Mouse (Mus musculus): ENCODE measurements at regions not wholly inside any gene's neighbourhood (a gene's known extent, or its start where the extent isn't known, plus 50 kb on each side); places are given as distances from the start of the nearest gene placed in this dataset.

GRCm38 (mm10) chr10:98837289-98838181 lies 76.7 kb upstream of the Atp2b1 start:
- no peak overlapping the region for H3K4me2 ChIP-seq (replicated peaks)
- 75% methylated on average over 16 of the region's 16 CpGs for WGBS
- no peak overlapping the region for H3K4me3 ChIP-seq (replicated peaks)
- peaks cover 3% of the 10 kb centered on the region; the same call in 1 of the 2 replicates for H3K9me3 ChIP-seq
- no peak for ATAC-seq
- H3K9ac ChIP-seq (replicated peaks), result no peak overlapping the region
- no peaks in the 10 kb centered on the region for H3K27me3 ChIP-seq
- no peak overlapping the region; the same call in 1 of the 2 replicates for H3K27ac ChIP-seq
- no peaks in the 10 kb centered on the region for H3K36me3 ChIP-seq
- H3K4me1 ChIP-seq (replicated peaks), result no peaks in the 10 kb centered on the region

GRCm38 (mm10) chr10:98838926-98839679 lies 75.1 kb upstream of the Atp2b1 start:
- no peak overlapping the region for H3K27ac ChIP-seq
- no peak overlapping the region for H3K4me2 ChIP-seq (replicated peaks)
- H3K36me3 ChIP-seq, result no peaks in the 10 kb centered on the region
- H3K9ac ChIP-seq (replicated peaks), result no peak overlapping the region
- no peak overlapping the region for H3K4me3 ChIP-seq (replicated peaks)
- peaks cover 13% of the 10 kb centered on the region; the same call in 1 of the 2 replicates for H3K9me3 ChIP-seq
- H3K27me3 ChIP-seq, result no peaks in the 10 kb centered on the region
- ATAC-seq, result no peak
- no peaks in the 10 kb centered on the region for H3K4me1 ChIP-seq (replicated peaks)
- 93% methylated on average over 8 of the region's 8 CpGs for WGBS

- no peaks in the 10 kb centered on the region for H3K4me1 ChIP-seq (replicated peaks)
- no peaks in the 10 kb centered on the region for H3K36me3 ChIP-seq
- H3K9ac ChIP-seq (replicated peaks), result no peak overlapping the region
- no peak overlapping the region for H3K4me3 ChIP-seq (replicated peaks)
- no peak for ATAC-seq
- 96% methylated on average over 11 of the region's 11 CpGs for WGBS
- peaks cover 16% of the 10 kb centered on the region; the same call in 1 of the 2 replicates for H3K9me3 ChIP-seq
- no peak overlapping the region for H3K27ac ChIP-seq
- no peaks in the 10 kb centered on the region for H3K27me3 ChIP-seq
- H3K4me2 ChIP-seq (replicated peaks), result no peak overlapping the region
These were observed 74.2 kb upstream of the Atp2b1 start for GRCm38 (mm10) chr10:98839963-98840362.

GRCm38 (mm10) chr10:98840411-98840810 lies 73.8 kb upstream of the Atp2b1 start:
- H3K36me3 ChIP-seq, result no peaks in the 10 kb centered on the region
- H3K27ac ChIP-seq, result no peak overlapping the region
- H3K9ac ChIP-seq (replicated peaks), result no peak overlapping the region
- H3K4me2 ChIP-seq (replicated peaks), result no peak overlapping the region
- 92% methylated on average over 8 of the region's 8 CpGs for WGBS
- H3K27me3 ChIP-seq, result no peaks in the 10 kb centered on the region
- H3K4me1 ChIP-seq (replicated peaks), result no peaks in the 10 kb centered on the region
- no peak overlapping the region for H3K4me3 ChIP-seq (replicated peaks)
- no peak for ATAC-seq
- peaks cover 16% of the 10 kb centered on the region; the same call in 1 of the 2 replicates for H3K9me3 ChIP-seq

GRCm38 (mm10) chr10:98840957-98841831 lies 73.0 kb upstream of the Atp2b1 start:
- Histone ChIP-seq H3K27me3 (no peaks in the 10 kb centered on the region), H3K27ac (no peak overlapping the region), H3K4me3 (replicated peaks) (no peak overlapping the region), H3K4me2 (replicated peaks) (no peak overlapping the region), H3K9ac (replicated peaks) (no peak overlapping the region), H3K36me3 (no peaks in the 10 kb centered on the region), H3K9me3 (peaks cover 16% of the 10 kb centered on the region; the same call in 1 of the 2 replicates), H3K4me1 (replicated peaks) (no peaks in the 10 kb centered on the region)
- WGBS, result 87% methylated on average over 13 of the region's 13 CpGs
- ATAC-seq, result no peak

- ATAC-seq, result no peak
- H3K4me1 ChIP-seq (replicated peaks), result no peaks in the 10 kb centered on the region
- no peak overlapping the region for H3K9ac ChIP-seq (replicated peaks)
- WGBS, result 86% methylated on average over 3 of the region's 3 CpGs
- no peak overlapping the region for H3K4me3 ChIP-seq (replicated peaks)
- no peaks in the 10 kb centered on the region for H3K36me3 ChIP-seq
- H3K9me3 ChIP-seq, result peaks cover 16% of the 10 kb centered on the region; the same call in 1 of the 2 replicates
- no peak overlapping the region for H3K27ac ChIP-seq
- no peaks in the 10 kb centered on the region for H3K27me3 ChIP-seq
- no peak overlapping the region for H3K4me2 ChIP-seq (replicated peaks)
These were observed 72.3 kb upstream of the Atp2b1 start for GRCm38 (mm10) chr10:98841860-98842259.

GRCm38 (mm10) chr10:98842721-98843120 lies 71.5 kb upstream of the Atp2b1 start:
- H3K36me3 ChIP-seq, result no peaks in the 10 kb centered on the region
- no peaks in the 10 kb centered on the region for H3K27me3 ChIP-seq
- 93% methylated on average over 1 of the region's 1 CpGs for WGBS
- no peak overlapping the region for H3K4me2 ChIP-seq (replicated peaks)
- no peaks in the 10 kb centered on the region for H3K4me1 ChIP-seq (replicated peaks)
- H3K27ac ChIP-seq, result no peak overlapping the region
- H3K9me3 ChIP-seq, result peaks cover 16% of the 10 kb centered on the region; the same call in 1 of the 2 replicates
- H3K9ac ChIP-seq (replicated peaks), result no peak overlapping the region
- no peak overlapping the region for H3K4me3 ChIP-seq (replicated peaks)
- ATAC-seq, result no peak

GRCm38 (mm10) chr10:98849851-98850250 lies 64.4 kb upstream of the Atp2b1 start:
- H3K9ac ChIP-seq (replicated peaks), result no peak overlapping the region
- no peaks in the 10 kb centered on the region for H3K27me3 ChIP-seq
- no peak for ATAC-seq
- no peaks in the 10 kb centered on the region for H3K4me1 ChIP-seq (replicated peaks)
- 92% methylated on average over 3 of the region's 3 CpGs for WGBS
- no peak overlapping the region for H3K4me3 ChIP-seq (replicated peaks)
- H3K27ac ChIP-seq, result no peak overlapping the region
- H3K36me3 ChIP-seq, result no peaks in the 10 kb centered on the region
- H3K9me3 ChIP-seq, result no peaks in the 10 kb centered on the region
- no peak overlapping the region for H3K4me2 ChIP-seq (replicated peaks)

- no peak overlapping the region for H3K9ac ChIP-seq (replicated peaks)
- H3K4me1 ChIP-seq (replicated peaks), result no peaks in the 10 kb centered on the region
- no peaks in the 10 kb centered on the region for H3K9me3 ChIP-seq
- H3K4me3 ChIP-seq (replicated peaks), result no peak overlapping the region
- no peaks in the 10 kb centered on the region for H3K36me3 ChIP-seq
- no peak overlapping the region for H3K4me2 ChIP-seq (replicated peaks)
- H3K27me3 ChIP-seq, result no peaks in the 10 kb centered on the region
- no peak overlapping the region for H3K27ac ChIP-seq
- no peak for ATAC-seq
- WGBS, result 60% methylated on average over 3 of the region's 3 CpGs
These were observed 56.8 kb upstream of the Atp2b1 start for GRCm38 (mm10) chr10:98857395-98857794.

GRCm38 (mm10) chr10:98861521-98861920 lies 52.7 kb upstream of the Atp2b1 start:
- Histone ChIP-seq H3K4me2 (replicated peaks) (no peak overlapping the region), H3K9ac (replicated peaks) (no peak overlapping the region), H3K36me3 (no peaks in the 10 kb centered on the region), H3K27ac (no peak overlapping the region), H3K4me3 (replicated peaks) (no peak overlapping the region), H3K4me1 (replicated peaks) (no peaks in the 10 kb centered on the region), H3K27me3 (no peaks in the 10 kb centered on the region), H3K9me3 (no peaks in the 10 kb centered on the region)
- no peak for ATAC-seq
- 88% methylated on average over 10 of the region's 10 CpGs for WGBS

GRCm38 (mm10) chr10:98862712-98863111 lies 51.5 kb upstream of the Atp2b1 start:
- H3K27ac ChIP-seq, result no peak overlapping the region
- ATAC-seq, result no peak
- no peaks in the 10 kb centered on the region for H3K36me3 ChIP-seq
- no peaks in the 10 kb centered on the region for H3K9me3 ChIP-seq
- no peak overlapping the region for H3K4me3 ChIP-seq (replicated peaks)
- no peaks in the 10 kb centered on the region for H3K27me3 ChIP-seq
- no peaks in the 10 kb centered on the region for H3K4me1 ChIP-seq (replicated peaks)
- no peak overlapping the region for H3K9ac ChIP-seq (replicated peaks)
- H3K4me2 ChIP-seq (replicated peaks), result no peak overlapping the region
- 88% methylated on average over 4 of the region's 4 CpGs for WGBS

Measured in midbrain, embryonic 13.5 days (tissue).